Mouse (Mus musculus) bone marrow, adult 2 months (tissue): ENCODE measurements around the gene Optn.

ENCODE experiments used
- CTCF ChIP-seq: fragments of 200-500 bp; IDR thresholded peaks from 2 replicates; pipeline ENCODE4 v1.5.1; 2011; ENCODE audit warnings: low read length, control low read depth; ENCODE audit not compliant: control insufficient read depth, insufficient read depth
- POLR2A ChIP-seq: fragments of 200-500 bp; IDR thresholded peaks from 2 replicates; pipeline ENCODE4 v1.6.1; 2011; ENCODE audit warnings: low read depth, mild to moderate bottlenecking, control low read depth, low read length, borderline replicate concordance; ENCODE audit not compliant: control insufficient read depth

GRCm38 (mm10) chr2:5042616-5043475 is 21.0 kb downstream of the Optn start:
- TF ChIP-seq CTCF (no peak), POLR2A (no peak)
